Comparison of ENCODE assay signal across 24 mouse cellular contexts in genomic region chr8:12999793-13000192, GRCm38 (mm10). TPM values are rescaled to one million over a fixed set of nuclear protein-coding genes. Genes with fewer than 3 reads are reported as not detected.
DNase-seq lines count a peak whose midpoint lies in the region; ATAC-seq and TF ChIP-seq lines count a peak whose summit lies in the region.
"Had no signal": no experiment of that assay in that cellular context is flagged by ENCODE, and none has a peak within 500 bp of the region (broad histone marks: within the 10 kb centered on the region; RNA-seq: fewer than 3 reads in every experiment).

No protein-coding gene starts in this region.

- no peak overlapping the region for H3K4me2 ChIP-seq in forebrain, embryonic 14.5 days (ENCODE audit: low read length)
- no peak overlapping the region for H3K4me2 ChIP-seq in hindbrain, postnatal 0 days (ENCODE audit: low read depth, low read length)
- no peak overlapping the region for H3K4me2 ChIP-seq in hindbrain, embryonic 11.5 days (replicated peaks; ENCODE audit: low read depth, low read length)
- H3K4me2 ChIP-seq in midbrain, postnatal 0 days (ENCODE audit: low read depth, low read length, poor library complexity, severe bottlenecking) = no peak overlapping the region
- H3K4me2 ChIP-seq in midbrain, embryonic 13.5 days (replicated peaks) = no peak overlapping the region
- H3K4me2 ChIP-seq: embryonic facial prominence, embryonic 13.5 days; heart, embryonic 15.5 days; liver, embryonic 11.5 days; lung, embryonic 15.5 days had no signal

- H3K27ac ChIP-seq in forebrain, embryonic 14.5 days (ENCODE audit: low read depth, low read length) = no peak overlapping the region
- no peak overlapping the region for H3K27ac ChIP-seq in forebrain, embryonic 10.5 days
- H3K27ac ChIP-seq in hindbrain, postnatal 0 days = no peak overlapping the region
- H3K27ac ChIP-seq in hindbrain, embryonic 11.5 days (ENCODE audit: low read depth, low read length) = no peak overlapping the region
- H3K27ac ChIP-seq in midbrain, postnatal 0 days (ENCODE audit: low read depth, low read length) = no peak overlapping the region
- no peak overlapping the region for H3K27ac ChIP-seq in midbrain, embryonic 13.5 days
- H3K27ac ChIP-seq: embryonic facial prominence, embryonic 13.5 days; gastrocnemius, adult 2 months; heart, embryonic 15.5 days; layer of hippocampus, adult 2 months; lung, embryonic 15.5 days had no signal

- no peak for ATAC-seq in forebrain, embryonic 14.5 days
- no peak for ATAC-seq in hindbrain, postnatal 0 days
- no peak for ATAC-seq in hindbrain, embryonic 11.5 days (ENCODE audit: low FRiP score)
- ATAC-seq in midbrain, postnatal 0 days (ENCODE audit: low FRiP score) = no peak
- ATAC-seq in midbrain, embryonic 13.5 days = no peak
- ATAC-seq: activated CD4-positive, CD25-positive, alpha-beta regulatory T cell, adult 4 months; hindbrain, embryonic 16.5 days; midbrain, embryonic 16.5 days had no signal

- no peaks in the 10 kb centered on the region for H3K4me1 ChIP-seq in forebrain, embryonic 14.5 days (ENCODE audit: control insufficient read depth, insufficient read depth, low read length)
- H3K4me1 ChIP-seq in forebrain, embryonic 10.5 days = 0 out of 2 replicates have a peak, but pooled peaks cover 3% of the 10 kb centered on the region
- H3K4me1 ChIP-seq in hindbrain, postnatal 0 days (ENCODE audit: insufficient read depth, low read length) = no peaks in the 10 kb centered on the region
- H3K4me1 ChIP-seq in hindbrain, embryonic 11.5 days (replicated peaks; ENCODE audit: control insufficient read depth, insufficient read depth, low read length) = no peaks in the 10 kb centered on the region
- H3K4me1 ChIP-seq in midbrain, postnatal 0 days (ENCODE audit: insufficient read depth, low read length) = no peaks in the 10 kb centered on the region
- H3K4me1 ChIP-seq in midbrain, embryonic 13.5 days (replicated peaks) = no peaks in the 10 kb centered on the region

- H3K36me3 ChIP-seq in forebrain, embryonic 14.5 days (ENCODE audit: control insufficient read depth, insufficient read depth, low read length) = peaks cover 83% of the 10 kb centered on the region
- H3K36me3 ChIP-seq in forebrain, embryonic 10.5 days (replicated peaks) = peaks cover 88% of the 10 kb centered on the region
- peaks cover 83% of the 10 kb centered on the region for H3K36me3 ChIP-seq in hindbrain, postnatal 0 days (ENCODE audit: insufficient read depth, low read length)
- H3K36me3 ChIP-seq in hindbrain, embryonic 11.5 days (ENCODE audit: control insufficient read depth, insufficient read depth, low read length) = peaks cover 16% of the 10 kb centered on the region
- peaks cover 88% of the 10 kb centered on the region for H3K36me3 ChIP-seq in midbrain, postnatal 0 days (ENCODE audit: insufficient read depth, low read length)
- H3K36me3 ChIP-seq in midbrain, embryonic 13.5 days = peaks cover 99% of the 10 kb centered on the region
- H3K36me3 ChIP-seq: heart, embryonic 15.5 days; lung, embryonic 15.5 days had no signal

- peak; percentile 21 for DNase-seq in forebrain, embryonic 14.5 days (ENCODE audit: low spot score)
- no peak for DNase-seq in forebrain, embryonic 10.5 days (ENCODE audit: extremely low spot score, low spot score)
- DNase-seq in hindbrain, postnatal 0 days (ENCODE audit: low spot score) = peak; percentile 16
- no peak for DNase-seq in hindbrain, embryonic 11.5 days (ENCODE audit: low spot score)
- peak; percentile 9 for DNase-seq in midbrain, postnatal 0 days (ENCODE audit: low spot score)
- DNase-seq in ovary, postnatal 14 days (ENCODE audit: low spot score) = peak; percentile 43
- DNase-seq in spleen, postnatal 4 days (ENCODE audit: low spot score in 2 of 2) = no peak
- DNase-seq: cerebellum, adult 18-20 months; gastrocnemius, adult 2 months; kidney, adult 2 months; retina, postnatal 1 day had no signal

- H3K4me3 ChIP-seq in forebrain, embryonic 14.5 days (ENCODE audit: low read depth, low read length) = no peak overlapping the region
- no peak overlapping the region for H3K4me3 ChIP-seq in forebrain, embryonic 10.5 days
- H3K4me3 ChIP-seq in hindbrain, postnatal 0 days (ENCODE audit: low read length) = no peak overlapping the region
- no peak overlapping the region for H3K4me3 ChIP-seq in hindbrain, embryonic 11.5 days (ENCODE audit: low read depth, low read length)
- H3K4me3 ChIP-seq in midbrain, postnatal 0 days (ENCODE audit: low read depth, low read length) = no peak overlapping the region
- no peak overlapping the region for H3K4me3 ChIP-seq in midbrain, embryonic 13.5 days (replicated peaks)
- H3K4me3 ChIP-seq: embryonic facial prominence, embryonic 13.5 days; gastrocnemius, adult 2 months; heart, embryonic 15.5 days; layer of hippocampus, adult 2 months; lung, embryonic 15.5 days had no signal

- H3K27me3 ChIP-seq in forebrain, embryonic 14.5 days (replicated peaks; ENCODE audit: control insufficient read depth, insufficient read depth, low read length) = no peaks in the 10 kb centered on the region
- no peaks in the 10 kb centered on the region for H3K27me3 ChIP-seq in forebrain, embryonic 10.5 days (ENCODE audit: poor library complexity, severe bottlenecking)
- H3K27me3 ChIP-seq in hindbrain, postnatal 0 days (ENCODE audit: insufficient read depth, low read length) = no peaks in the 10 kb centered on the region
- H3K27me3 ChIP-seq in hindbrain, embryonic 11.5 days (ENCODE audit: control insufficient read depth, insufficient read depth, low read length) = no peaks in the 10 kb centered on the region
- H3K27me3 ChIP-seq in midbrain, postnatal 0 days (ENCODE audit: insufficient read depth, low read length) = no peaks in the 10 kb centered on the region
- no peaks in the 10 kb centered on the region for H3K27me3 ChIP-seq in midbrain, embryonic 13.5 days
- H3K27me3 ChIP-seq: embryonic facial prominence, embryonic 13.5 days; heart, embryonic 15.5 days; lung, embryonic 15.5 days had no signal

- TF ChIP-seq CTCF in hindbrain, postnatal 0 days (IDR thresholded peaks at IDR 0.05; ENCODE audit: low read depth) = no peak
- TF ChIP-seq CTCF in midbrain, postnatal 0 days (IDR thresholded peaks at IDR 0.05) = no peak

- no peaks in the 10 kb centered on the region for H3K9me3 ChIP-seq in forebrain, embryonic 14.5 days (replicated peaks; ENCODE audit: control insufficient read depth, low read length)
- no peaks in the 10 kb centered on the region for H3K9me3 ChIP-seq in forebrain, embryonic 10.5 days
- no peaks in the 10 kb centered on the region for H3K9me3 ChIP-seq in hindbrain, postnatal 0 days (ENCODE audit: low read length)
- no peaks in the 10 kb centered on the region for H3K9me3 ChIP-seq in hindbrain, embryonic 11.5 days (ENCODE audit: control insufficient read depth, low read length)
- H3K9me3 ChIP-seq in midbrain, postnatal 0 days (ENCODE audit: low read length) = no peaks in the 10 kb centered on the region
- H3K9me3 ChIP-seq in midbrain, embryonic 13.5 days = no peaks in the 10 kb centered on the region
- H3K9me3 ChIP-seq: embryonic facial prominence, embryonic 13.5 days; heart, embryonic 15.5 days; lung, embryonic 15.5 days had no signal

- WGBS in forebrain, embryonic 14.5 days = 69% methylated on average over 9 of the region's 9 CpGs
- 90% methylated on average over 9 of the region's 9 CpGs for WGBS in forebrain, embryonic 10.5 days
- WGBS in hindbrain, postnatal 0 days = 67% methylated on average over 9 of the region's 9 CpGs
- 91% methylated on average over 9 of the region's 9 CpGs for WGBS in hindbrain, embryonic 11.5 days
- 84% methylated on average over 9 of the region's 9 CpGs for WGBS in midbrain, postnatal 0 days
- 91% methylated on average over 9 of the region's 9 CpGs for WGBS in midbrain, embryonic 13.5 days

- no peak overlapping the region for H3K9ac ChIP-seq in forebrain, embryonic 14.5 days (ENCODE audit: low read length)
- no peak overlapping the region for H3K9ac ChIP-seq in hindbrain, postnatal 0 days (replicated peaks; ENCODE audit: low read length)
- H3K9ac ChIP-seq in hindbrain, embryonic 11.5 days (ENCODE audit: low read depth, low read length) = no peak overlapping the region
- no peak overlapping the region for H3K9ac ChIP-seq in midbrain, postnatal 0 days (replicated peaks; ENCODE audit: low read length, poor library complexity, severe bottlenecking)
- no peak overlapping the region for H3K9ac ChIP-seq in midbrain, embryonic 13.5 days (replicated peaks)
- H3K9ac ChIP-seq: embryonic facial prominence, embryonic 13.5 days; heart, embryonic 15.5 days; lung, embryonic 15.5 days had no signal

RNA-seq across cellular contexts. Expression of gene F7, which starts 26.0 kb away (rescaled TPM):
- polyA plus RNA-seq in forebrain, embryonic 14.5 days (2014; fragmentation: Nextera tagmentation; extraction: Ambion mirVana) = not detected in 2 replicates
- polyA plus RNA-seq in forebrain, embryonic 10.5 days (2016; fragmentation: Nextera tagmentation; extraction: Ambion mirVana) = 0.07 TPM in 1 of 2 replicates, not detected in the other
- 0.10 TPM in 1 of 2 replicates, not detected in the other for total RNA-seq in hindbrain, postnatal 0 days (2014; rRNA removed)
- polyA plus RNA-seq in hindbrain, postnatal 0 days (2015; fragmentation: Nextera tagmentation; extraction: Ambion mirVana) = not detected in 2 replicates
- polyA plus RNA-seq in hindbrain, embryonic 11.5 days (2014; fragmentation: Nextera tagmentation; extraction: Ambion mirVana) = 0.23 TPM in 1 of 2 replicates, not detected in the other
- not detected in 2 replicates for total RNA-seq in midbrain, postnatal 0 days (2014; rRNA removed)
- polyA plus RNA-seq in midbrain, postnatal 0 days (2015; fragmentation: Nextera tagmentation; extraction: Ambion mirVana) = 0.07 and 0.09 TPM in 2 replicates
- 0.17 TPM in 1 of 2 replicates, not detected in the other for polyA plus RNA-seq in midbrain, embryonic 13.5 days (2015; fragmentation: Nextera tagmentation; extraction: Ambion mirVana)
- total RNA-seq: gastrocnemius, adult 2 months; left cerebral cortex, postnatal 10 days had no signal
- polyA plus RNA-seq: activated CD4-positive, CD25-positive, alpha-beta regulatory T cell, adult 4 months; embryonic facial prominence, embryonic 13.5 days; forebrain, embryonic 11.5 days; hindbrain, embryonic 16.5 days; midbrain, embryonic 16.5 days; neural tube, embryonic 11.5 days had no signal

RNA-seq across cellular contexts. Expression of gene F10, which starts 37.3 kb away (rescaled TPM):
- polyA plus RNA-seq in forebrain, embryonic 14.5 days (2014; fragmentation: Nextera tagmentation; extraction: Ambion mirVana) = 0.15 TPM in 1 of 2 replicates, not detected in the other
- polyA plus RNA-seq in forebrain, embryonic 10.5 days (2016; fragmentation: Nextera tagmentation; extraction: Ambion mirVana) = 0.47 and 0.76 TPM in 2 replicates
- total RNA-seq in hindbrain, postnatal 0 days (2014; rRNA removed) = 0.05 TPM in 1 of 2 replicates, not detected in the other
- polyA plus RNA-seq in hindbrain, postnatal 0 days (2015; fragmentation: Nextera tagmentation; extraction: Ambion mirVana) = 0.14 and 0.34 TPM in 2 replicates
- 1.1 and 1.4 TPM in 2 replicates for polyA plus RNA-seq in hindbrain, embryonic 11.5 days (2014; fragmentation: Nextera tagmentation; extraction: Ambion mirVana)
- 0.33 TPM in 1 of 2 replicates, not detected in the other for total RNA-seq in midbrain, postnatal 0 days (2014; rRNA removed)
- 0.21 TPM in 1 of 2 replicates, not detected in the other for polyA plus RNA-seq in midbrain, postnatal 0 days (2015; fragmentation: Nextera tagmentation; extraction: Ambion mirVana)
- polyA plus RNA-seq in midbrain, embryonic 13.5 days (2015; fragmentation: Nextera tagmentation; extraction: Ambion mirVana) = 0.35 and 0.42 TPM in 2 replicates
- total RNA-seq: gastrocnemius, adult 2 months; layer of hippocampus, adult 2 months had no signal
- polyA plus RNA-seq: activated CD4-positive, CD25-positive, alpha-beta regulatory T cell, adult 4 months; cortical plate, adult 2 months had no signal

Comparison
In these comparisons a context has a peak if more than half of its experiments do, and no peak if none do; other contexts are left out.
1. DNase-seq: peak in forebrain, embryonic 14.5 days (single experiment), hindbrain, postnatal 0 days (single experiment), midbrain, postnatal 0 days (single experiment) and ovary, postnatal 14 days (single experiment); none in forebrain, embryonic 10.5 days (single experiment), hindbrain, embryonic 11.5 days (single experiment) and spleen, postnatal 4 days (0 of 2).